Mouse (Mus musculus) fat pad, adult 2 months (tissue): Measurements from ENCODE around the gene Olfr328.
"Not testable (repeated sequence)": the region's sequence is repeated elsewhere in the genome, so short reads cannot be mapped to it uniquely, and the experiment has no call there.

Experiments
- DNase-seq: peaks from one replicate; pipeline ENCODE4 v3.0.0-alpha.2; 2011; ENCODE audit warnings: low read depth, low spot score; ENCODE audit errors: extremely low read depth

The Olfr328 gene

GRCm38 (mm10) chr11:58555536-58555935, at the start of gene Olfr328:
Gene Olfr328, minus strand, starts transcription at chr11:58555636.
- DNase-seq: no peak

GRCm38 (mm10) chr11:58605228-58605627, 49.8 kb upstream of the Olfr328 start:
- no peak for DNase-seq

GRCm38 (mm10) chr11:58604688-58605087, 49.3 kb upstream of the Olfr328 start:
- no peak for DNase-seq

- no peak for DNase-seq
Measured at GRCm38 (mm10) chr11:58602800-58603560, 47.5 kb upstream of the Olfr328 start.

GRCm38 (mm10) chr11:58602062-58602461, 46.6 kb upstream of the Olfr328 start:
- DNase-seq: no peak

DNA sequence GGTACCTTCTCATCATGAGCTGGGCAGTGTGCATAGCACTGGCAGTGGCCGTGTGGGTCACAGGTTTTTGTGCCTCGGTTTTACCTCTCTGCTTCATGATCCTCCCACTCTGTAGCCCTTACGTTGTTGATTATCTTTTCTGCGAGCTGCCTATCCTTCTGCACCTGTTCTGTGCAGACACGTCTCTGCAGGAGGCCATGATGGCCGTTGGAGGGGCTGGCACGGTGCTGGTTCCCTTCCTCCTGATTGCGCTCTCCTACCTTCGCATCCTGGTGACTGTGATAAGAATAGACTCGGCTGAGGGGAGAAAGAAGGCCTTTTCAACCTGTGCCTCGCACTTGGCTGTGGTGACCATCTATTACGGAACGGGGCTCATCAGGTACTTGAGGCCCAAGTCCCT, 42.4 kb upstream of the Olfr328 start:
- no peak for DNase-seq

DNA sequence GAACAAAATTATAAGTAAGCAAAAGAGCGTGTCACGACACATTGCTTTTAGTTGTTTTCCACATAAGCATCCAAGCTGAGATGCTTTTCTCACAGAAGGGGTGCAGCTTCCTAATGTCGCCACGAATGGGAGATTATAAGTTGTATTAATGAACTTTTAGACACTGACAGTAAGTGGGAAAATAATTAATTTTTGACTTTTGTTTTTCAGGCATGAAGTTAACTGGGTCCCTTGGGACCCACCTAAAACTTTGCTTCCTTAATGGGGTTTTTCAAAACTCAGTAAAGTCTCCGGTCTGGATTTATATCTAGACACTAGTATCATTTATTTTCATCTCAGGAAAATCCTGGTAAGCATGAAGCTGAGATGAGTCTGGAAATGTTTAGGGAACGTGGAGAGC, 39.4 kb upstream of the Olfr328 start, which contains the start of gene Olfr324:
Gene Olfr324 (plus strand): TSS at position 301 of the 400 bp plus-strand sequence.
- DNase-seq: no peak

DNA sequence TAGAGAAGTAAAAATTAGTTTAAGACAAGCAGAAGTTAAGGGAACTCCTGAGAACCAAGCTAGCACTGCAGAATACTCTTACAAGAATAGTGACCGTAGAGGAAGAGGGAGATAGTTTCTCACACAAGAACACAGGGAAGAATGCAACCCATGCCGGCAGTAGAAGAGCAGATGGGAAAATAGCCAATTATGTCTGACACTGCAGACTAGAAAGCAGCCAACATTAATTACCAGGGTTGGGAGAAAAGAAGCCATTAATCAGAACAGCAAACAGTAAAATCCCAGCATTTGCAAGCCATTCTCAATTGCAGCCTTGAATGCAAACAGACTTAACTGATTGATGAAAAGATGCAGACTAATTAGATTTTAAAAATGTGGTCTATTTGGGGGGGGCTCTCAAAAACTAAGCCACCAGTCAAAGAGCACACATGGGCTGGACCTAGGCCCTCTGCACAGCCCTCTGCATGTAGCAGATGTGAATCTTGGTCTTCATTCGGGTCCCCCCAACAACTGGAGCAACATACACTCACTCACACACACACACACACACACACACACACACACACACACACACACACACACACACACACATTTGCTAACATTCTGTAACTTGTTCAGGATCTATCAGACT, 33.3 kb upstream of the Olfr328 start:
- DNase-seq: no peak

DNA sequence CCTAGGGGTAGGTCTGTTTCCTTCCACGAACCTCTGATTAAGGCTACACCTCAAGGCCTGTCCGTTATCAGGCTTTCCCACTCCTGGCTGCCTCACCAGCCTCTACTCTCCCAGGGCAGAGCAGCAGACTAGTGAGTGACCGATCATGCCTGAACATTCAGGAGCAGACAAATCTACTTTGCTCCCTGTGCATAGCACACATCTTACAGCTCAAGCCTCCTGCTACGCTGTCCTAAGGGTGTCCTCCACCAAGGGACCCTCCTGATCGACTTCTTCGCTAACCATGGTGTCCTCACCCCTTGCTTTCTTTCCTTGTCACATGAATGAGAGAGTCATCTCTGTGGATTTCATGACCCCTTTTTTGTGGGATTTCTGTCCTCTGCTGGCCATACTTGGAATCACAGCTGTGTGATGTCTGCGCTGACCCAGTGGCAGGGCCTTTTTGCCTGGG, 32.5 kb upstream of the Olfr328 start:
- DNase-seq: no peak

- DNase-seq: no peak
Measured at GRCm38 (mm10) chr11:58578636-58579035, 23.2 kb upstream of the Olfr328 start.

DNA sequence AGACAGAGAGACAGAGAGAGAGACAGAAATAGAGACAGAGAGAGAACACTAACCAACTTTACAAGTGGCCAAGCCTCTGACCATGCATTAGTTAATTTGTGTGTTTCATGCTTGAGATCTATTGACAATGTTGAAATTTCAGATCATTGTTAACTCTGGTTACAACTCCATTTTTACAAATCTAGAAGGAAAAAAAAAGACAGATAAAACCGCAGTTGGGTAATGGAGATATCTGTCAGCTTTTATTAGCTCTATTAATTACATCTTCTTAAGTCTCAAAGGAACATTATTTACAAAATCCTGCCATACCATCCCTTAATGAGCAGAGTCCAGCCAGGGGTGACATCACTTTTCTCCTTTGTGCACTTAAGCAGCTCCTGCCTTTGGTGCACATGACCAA, 22.0 kb upstream of the Olfr328 start, which contains the start of gene Olfr325:
Gene Olfr325 (plus strand): TSS at position 301 of the 400 bp plus-strand sequence.
- DNase-seq: no peak

DNA sequence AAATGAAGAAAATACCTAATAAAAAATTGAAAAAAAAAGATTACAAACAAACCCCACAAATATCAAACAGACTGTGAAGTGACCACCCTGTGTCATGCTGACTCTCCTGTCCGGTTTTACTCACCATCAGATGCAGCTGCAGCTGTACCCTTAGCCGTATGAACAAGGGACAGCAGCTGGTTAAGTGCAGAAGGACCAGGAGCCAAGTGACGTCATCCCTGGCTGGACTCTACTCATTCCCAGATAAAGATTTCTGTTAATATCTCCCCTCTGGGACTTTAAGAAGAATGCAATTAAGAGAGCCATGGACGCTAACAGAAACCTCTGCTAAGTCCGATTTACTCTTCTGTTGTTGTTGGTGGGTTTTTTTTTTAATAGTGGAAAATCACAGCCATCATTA, 15.0 kb upstream of the Olfr328 start, which contains the start of gene Olfr224:
Gene Olfr224 (minus strand): TSS at position 149 of the 400 bp plus-strand sequence.
- DNase-seq: no peak

DNA sequence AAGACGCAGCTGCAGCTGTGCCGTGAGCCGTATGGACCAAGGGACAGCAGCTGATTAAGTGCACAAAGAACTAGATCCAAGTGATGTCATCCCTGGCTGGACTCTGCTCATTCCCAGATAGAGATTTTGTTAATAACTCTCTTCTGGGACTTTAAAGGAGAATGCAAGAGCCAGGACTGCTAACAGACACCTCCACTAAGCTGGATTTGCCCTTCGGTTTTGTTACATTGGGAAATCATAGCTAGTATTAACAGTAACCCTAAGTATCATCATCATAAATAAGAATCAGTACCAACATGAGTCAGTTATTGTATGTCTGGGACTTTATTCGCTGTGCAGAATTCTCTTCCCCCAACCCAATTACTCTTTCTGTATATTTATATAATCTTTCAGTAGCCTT, 9.1 kb downstream of the Olfr328 start, which contains the start of gene Olfr329-ps:
Gene Olfr329-ps (minus strand): TSS at position 101 of the 400 bp plus-strand sequence.
- DNase-seq: no peak

- not testable (repeated sequence) for DNase-seq
Measured at GRCm38 (mm10) chr11:58534736-58535135, 20.7 kb downstream of the Olfr328 start, which contains the start of gene Olfr330. Gene Olfr330, minus strand, starts transcription at chr11:58534836.

- not testable (repeated sequence) for DNase-seq
Measured at GRCm38 (mm10) chr11:58519756-58520155, 35.7 kb downstream of the Olfr328 start.

- not testable (repeated sequence) for DNase-seq
Measured at GRCm38 (mm10) chr11:58518916-58519315, 36.5 kb downstream of the Olfr328 start.

- DNase-seq: not testable (repeated sequence)
Measured at GRCm38 (mm10) chr11:58509058-58509457, 46.4 kb downstream of the Olfr328 start.

GRCm38 (mm10) chr11:58502472-58502871, 53.0 kb downstream of the Olfr328 start, which contains the start of gene Olfr331:
Gene Olfr331, minus strand, starts transcription at chr11:58502572.
- DNase-seq: not testable (repeated sequence)
